Mouse (Mus musculus) heart, adult 2 months (tissue): ENCODE data around the gene Wwox.

Experiments used
- CTCF ChIP-seq: fragments of 200-600 bp; IDR thresholded peaks from 2 replicates; pipeline ENCODE4 v1.8.1; 2022; ENCODE audit warnings: antibody characterized with exemption, mild to moderate bottlenecking, moderate library complexity
- EP300 ChIP-seq: fragments of 200-500 bp; IDR thresholded peaks from 2 replicates; pipeline ENCODE4 v1.6.1; 2011; ENCODE audit warnings: low read depth, low read length, control low read depth; ENCODE audit not compliant: insufficient read depth

DNA sequence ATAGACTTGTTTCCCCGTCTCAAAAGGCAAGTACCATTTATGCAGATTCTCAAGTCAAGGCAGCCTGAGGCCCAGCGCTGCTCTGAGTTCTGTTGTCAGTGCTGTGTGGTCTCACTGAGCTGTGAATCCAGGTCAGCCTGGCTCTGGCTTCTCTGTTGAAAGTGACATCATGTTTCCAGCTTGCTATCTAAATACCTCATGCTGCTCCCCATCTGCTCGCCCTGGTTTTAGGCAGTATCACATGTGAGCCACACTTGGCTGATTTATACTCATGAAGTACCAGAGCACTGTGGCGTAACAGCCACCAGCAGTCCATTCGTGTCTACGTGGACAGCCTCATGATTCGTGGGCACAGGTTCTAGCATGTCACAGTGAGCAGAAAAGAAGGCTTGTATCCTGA is 235.7 kb downstream of the Wwox start:
- TF ChIP-seq CTCF (no peak), EP300 (no peak)
